Mouse (Mus musculus): ENCODE data around the gene C1qc. TPM values are rescaled to one million over a fixed set of nuclear protein-coding genes. Genes with fewer than 3 reads are reported as not detected.

The C1qc gene
- total RNA-seq, 2 experiments from 2014 or later: 36.9 to 41.6 TPM

- DNase-seq: peak in 1 of 2 experiments; percentile 11
Measured at GRCm38 (mm10) chr4:136896461-136896860, 3.6 kb upstream of the C1qc start.

- DNase-seq: peak; percentile 27 to 59
Measured at GRCm38 (mm10) chr4:136895861-136896260, 3.0 kb upstream of the C1qc start.

GRCm38 (mm10) chr4:136894821-136895220 lies 2.0 kb upstream of the C1qc start:
- peak; percentile 33 to 40 for DNase-seq

GRCm38 (mm10) chr4:136893691-136894543 lies 1.1 kb upstream of the C1qc start:
- peak; percentile 33 to 47 for DNase-seq

GRCm38 (mm10) chr4:136892371-136892770 lies 494 bp downstream of the C1qc start:
- no peak for DNase-seq

- peak in 1 of 2 experiments; percentile 12 for DNase-seq
Measured at GRCm38 (mm10) chr4:136891115-136891514, 1.8 kb downstream of the C1qc start.

- DNase-seq: peak in 1 of 2 experiments; percentile 11
Measured at GRCm38 (mm10) chr4:136889981-136890380, 2.9 kb downstream of the C1qc start.

- DNase-seq: peak; percentile 23 to 43
Measured at GRCm38 (mm10) chr4:136887714-136888113, 5.2 kb downstream of the C1qc start.

GRCm38 (mm10) chr4:136886101-136886500 lies 6.8 kb downstream of the C1qc start, which contains the start of gene C1qb:
TSS of gene C1qb (minus strand) at chr4:136886187.
- DNase-seq: peak; percentile 34 to 77

- peak in 1 of 2 experiments; percentile 35 for DNase-seq
Measured at GRCm38 (mm10) chr4:136878601-136879000, 14.3 kb downstream of the C1qc start.

GRCm38 (mm10) chr4:136878171-136878570 lies 14.7 kb downstream of the C1qc start:
- no peak for DNase-seq

- peak in 1 of 2 experiments; percentile 30 for DNase-seq
Measured at GRCm38 (mm10) chr4:136876971-136877370, 15.9 kb downstream of the C1qc start.

- DNase-seq: no peak
Measured at GRCm38 (mm10) chr4:136875012-136875411, 17.9 kb downstream of the C1qc start.

- no peak for DNase-seq
Measured at GRCm38 (mm10) chr4:136868371-136868770, 24.5 kb downstream of the C1qc start.

GRCm38 (mm10) chr4:136867690-136868345 lies 25.0 kb downstream of the C1qc start:
- DNase-seq: no peak

GRCm38 (mm10) chr4:136865531-136865930 lies 27.3 kb downstream of the C1qc start:
- DNase-seq: no peak

GRCm38 (mm10) chr4:136864751-136865470 lies 28.0 kb downstream of the C1qc start:
- DNase-seq: no peak

GRCm38 (mm10) chr4:136863517-136863916 lies 29.3 kb downstream of the C1qc start:
- DNase-seq: no peak

GRCm38 (mm10) chr4:136862411-136862810 lies 30.5 kb downstream of the C1qc start:
- DNase-seq: no peak

GRCm38 (mm10) chr4:136861806-136862205 lies 31.1 kb downstream of the C1qc start:
- no peak for DNase-seq

GRCm38 (mm10) chr4:136860022-136860421 lies 32.8 kb downstream of the C1qc start:
- DNase-seq: no peak

- no peak for DNase-seq
Measured at GRCm38 (mm10) chr4:136855081-136855480, 37.8 kb downstream of the C1qc start.

GRCm38 (mm10) chr4:136852989-136853388 lies 39.9 kb downstream of the C1qc start:
- DNase-seq: no peak
